Mouse (Mus musculus) heart, embryonic 11.5 days (tissue): ENCODE results near the gene Krt9. TPM values are rescaled to one million over a fixed set of nuclear protein-coding genes. Genes with fewer than 3 reads are reported as not detected.

Experiments used
- ATAC-seq: fragments of 200-750 bp; cut with Nextera tagmentation; replicated peaks from 2 replicates; pipeline ENCODE4 v1.8.0; 2017; ENCODE audit warnings: moderate library complexity; ENCODE audit not compliant: insufficient number of reproducible peaks, low FRiP score, low TSS enrichment
- H3K27ac ChIP-seq: fragments of 300-500 bp; sonication (generic); 2 replicates; pipeline ENCODE4 v1.5.1; 2014; ENCODE audit warnings: mild to moderate bottlenecking, low read depth, low read length
- H3K27me3 ChIP-seq: fragments of 300-500 bp; sonication (generic); 2 replicates; pipeline ENCODE4 v1.6.1; 2014; ENCODE audit warnings: mild to moderate bottlenecking, low read length, mixed read lengths; ENCODE audit not compliant: control insufficient read depth, insufficient read depth
- H3K36me3 ChIP-seq: fragments of 300-500 bp; sonication (generic); 2 replicates; pipeline ENCODE4 v1.6.1; 2014; ENCODE audit warnings: mild to moderate bottlenecking, low read length, moderate library complexity, mixed read lengths; ENCODE audit not compliant: control insufficient read depth, insufficient read depth
- H3K4me1 ChIP-seq: fragments of 300-500 bp; sonication (generic); 2 replicates; pipeline ENCODE4 v1.6.1; 2014; ENCODE audit warnings: low read length; ENCODE audit not compliant: control insufficient read depth, insufficient read depth
- H3K4me2 ChIP-seq: fragments of 300-500 bp; sonication (generic); 2 replicates; pipeline ENCODE4 v1.6.1; 2014; ENCODE audit warnings: mild to moderate bottlenecking, moderate library complexity
- H3K4me3 ChIP-seq: fragments of 300-500 bp; sonication (generic); 2 replicates; pipeline ENCODE4 v1.5.1; 2014; ENCODE audit warnings: low read depth, low read length
- H3K9ac ChIP-seq: fragments of 300-500 bp; sonication (generic); 2 replicates; pipeline ENCODE4 v1.6.1; 2014; ENCODE audit warnings: mild to moderate bottlenecking, low read depth, low read length, moderate library complexity
- H3K9me3 ChIP-seq: fragments of 300-500 bp; sonication (generic); replicated peaks from 2 replicates; pipeline ENCODE4 v1.6.1; 2016; ENCODE audit warnings: low read length; ENCODE audit not compliant: control insufficient read depth
- WGBS: fragments of 180-500 bp; shearing (Covaris S2); extraction: QIAGEN DNeasy Blood & Tissue Kit; methylation state at CpG from one replicate; pipeline ENCODE4 v1.1.7; 2014; ENCODE audit not compliant: insufficient replicate concordance; 5-methylcytosine and 5-hydroxymethylcytosine counted together
- polyA plus RNA-seq: library from polyadenylated mRNA; unstranded; fragments of >200 nt; fragmentation: Nextera tagmentation; extraction: Ambion mirVana; gene quantifications from 2 replicates; pipeline ENCODE4 v1.2.1, GENCODE M21; 2014

The Krt9 gene
- polyA plus RNA-seq, 1 experiment from 2014 or later = not detected

- no peaks in the 10 kb centered on the region for H3K27me3 ChIP-seq
- no peaks in the 10 kb centered on the region for H3K36me3 ChIP-seq
- H3K9me3 ChIP-seq = no peaks in the 10 kb centered on the region
- H3K9ac ChIP-seq = no peak overlapping the region
- 63% methylated on average over 4 of the region's 4 CpGs for WGBS
- H3K27ac ChIP-seq = no peak overlapping the region
- H3K4me1 ChIP-seq = no peaks in the 10 kb centered on the region
- H3K4me2 ChIP-seq = no peak overlapping the region
- H3K4me3 ChIP-seq = no peak overlapping the region
- no peak for ATAC-seq
Observed at GRCm38 (mm10) chr11:100198666-100199065, 5.6 kb upstream of the Krt9 start.

- WGBS = 85% methylated on average over 3 of the region's 3 CpGs
- ATAC-seq = no peak
Observed at GRCm38 (mm10) chr11:100191820-100192219, 1.2 kb downstream of the Krt9 start.

GRCm38 (mm10) chr11:100186736-100187135, 6.3 kb downstream of the Krt9 start:
- H3K4me2 ChIP-seq = no peak overlapping the region
- H3K36me3 ChIP-seq = no peaks in the 10 kb centered on the region
- ATAC-seq = no peak
- H3K27me3 ChIP-seq = no peaks in the 10 kb centered on the region
- WGBS = 76% methylated on average over 8 of the region's 8 CpGs
- no peak overlapping the region for H3K9ac ChIP-seq
- no peaks in the 10 kb centered on the region for H3K4me1 ChIP-seq
- H3K4me3 ChIP-seq = no peak overlapping the region
- H3K27ac ChIP-seq = no peak overlapping the region
- H3K9me3 ChIP-seq = no peaks in the 10 kb centered on the region

More at GRCm38 (mm10) chr11:100191820-100192219, 1.2 kb downstream of the Krt9 start:
- Histone ChIP-seq H3K4me2 (no peak overlapping the region), H3K9ac (no peak overlapping the region), H3K27me3 (no peaks in the 10 kb centered on the region), H3K27ac (no peak overlapping the region), H3K4me1 (no peaks in the 10 kb centered on the region), H3K9me3 (no peaks in the 10 kb centered on the region), H3K36me3 (no peaks in the 10 kb centered on the region), H3K4me3 (no peak overlapping the region)

- no peaks in the 10 kb centered on the region for H3K36me3 ChIP-seq
- WGBS = 59% methylated on average over 7 of the region's 7 CpGs
- no peaks in the 10 kb centered on the region for H3K4me1 ChIP-seq
- H3K27ac ChIP-seq = no peak overlapping the region
- H3K9me3 ChIP-seq = no peaks in the 10 kb centered on the region
- no peak overlapping the region for H3K4me2 ChIP-seq
- no peak overlapping the region for H3K4me3 ChIP-seq
- no peak overlapping the region for H3K9ac ChIP-seq
- H3K27me3 ChIP-seq = no peaks in the 10 kb centered on the region
- no peak for ATAC-seq
Observed at GRCm38 (mm10) chr11:100181725-100182124, 11.3 kb downstream of the Krt9 start.

DNA sequence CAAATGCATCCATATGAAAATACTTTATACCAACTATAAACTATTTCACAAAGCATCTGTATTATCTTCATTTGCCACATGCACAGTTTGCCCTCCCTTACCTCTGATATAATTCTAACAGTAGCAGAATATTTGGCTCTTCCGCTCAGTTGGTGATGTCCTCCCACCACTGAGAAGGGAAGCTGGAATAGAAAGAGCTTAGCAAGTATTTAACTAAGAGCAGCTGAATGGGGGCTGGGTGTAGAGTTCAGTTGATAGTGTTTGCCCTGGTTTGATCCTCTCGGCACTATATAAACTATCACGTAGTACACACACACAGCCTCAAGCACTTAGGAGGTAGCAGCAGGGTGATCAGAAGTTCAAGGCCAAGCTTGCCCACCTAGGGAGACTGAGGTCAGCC, 13.8 kb downstream of the Krt9 start:
- Histone ChIP-seq H3K27me3 (no peaks in the 10 kb centered on the region), H3K27ac (no peak overlapping the region), H3K4me1 (no peaks in the 10 kb centered on the region), H3K36me3 (no peaks in the 10 kb centered on the region), H3K4me2 (no peak overlapping the region), H3K4me3 (no peak overlapping the region), H3K9me3 (no peaks in the 10 kb centered on the region), H3K9ac (no peak overlapping the region)
- ATAC-seq = no peak
- WGBS = 69% methylated on average over 3 of the region's 3 CpGs

DNA sequence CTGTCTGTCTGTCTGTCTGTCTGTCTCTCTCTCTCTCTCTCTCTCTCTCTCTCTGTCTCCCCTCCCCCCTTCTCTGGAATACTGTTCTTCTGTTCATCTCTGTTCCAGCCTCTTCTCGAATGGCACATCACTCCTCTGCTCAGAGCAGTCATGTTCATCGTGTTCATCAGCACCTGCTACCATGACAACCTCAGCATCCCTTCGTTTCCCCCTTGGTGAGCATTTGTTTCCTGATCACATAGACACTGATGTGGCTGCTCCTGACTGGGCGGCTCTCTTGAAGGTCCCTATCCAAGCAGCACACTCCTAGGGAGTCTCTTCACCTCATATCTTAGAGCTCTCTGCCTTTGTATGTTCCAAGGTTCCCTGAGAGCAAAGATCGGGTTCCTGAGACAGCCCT, 14.7 kb downstream of the Krt9 start:
- Histone ChIP-seq H3K4me3 (no peak overlapping the region), H3K4me1 (no peaks in the 10 kb centered on the region), H3K27me3 (no peaks in the 10 kb centered on the region), H3K4me2 (no peak overlapping the region), H3K36me3 (no peaks in the 10 kb centered on the region), H3K9ac (no peak overlapping the region), H3K9me3 (no peaks in the 10 kb centered on the region), H3K27ac (no peak overlapping the region)
- no peak for ATAC-seq
- 66% methylated on average over 5 of the region's 5 CpGs for WGBS

DNA sequence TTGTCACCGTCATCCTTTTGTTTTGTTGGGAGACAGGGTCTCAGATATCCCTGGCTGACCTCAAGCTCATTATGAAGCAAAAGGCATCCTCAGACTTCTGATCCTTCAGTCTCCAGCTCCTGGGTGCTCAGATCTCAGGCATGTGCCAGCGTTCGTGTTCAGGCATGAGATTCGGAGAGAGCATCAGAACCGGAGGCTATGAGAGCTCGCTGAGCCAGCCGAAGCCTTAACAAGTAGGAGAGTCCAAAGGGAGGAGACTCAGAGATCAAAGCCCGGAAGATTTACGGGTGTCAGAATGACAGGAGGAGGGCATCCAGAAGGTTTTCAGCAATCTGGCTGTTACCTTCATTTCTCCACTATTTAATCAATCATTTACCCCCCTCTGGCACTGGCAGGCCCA, 16.3 kb downstream of the Krt9 start:
- H3K36me3 ChIP-seq = no peaks in the 10 kb centered on the region
- H3K4me2 ChIP-seq = no peak overlapping the region
- H3K27ac ChIP-seq = no peak overlapping the region
- WGBS = 68% methylated on average over 9 of the region's 9 CpGs
- H3K27me3 ChIP-seq = no peaks in the 10 kb centered on the region
- no peak for ATAC-seq
- no peak overlapping the region for H3K9ac ChIP-seq
- no peaks in the 10 kb centered on the region for H3K4me1 ChIP-seq
- H3K4me3 ChIP-seq = no peak overlapping the region
- no peaks in the 10 kb centered on the region for H3K9me3 ChIP-seq

GRCm38 (mm10) chr11:100168765-100169762, 24.0 kb downstream of the Krt9 start:
- no peak overlapping the region for H3K4me2 ChIP-seq
- H3K27ac ChIP-seq = no peak overlapping the region
- 0 out of 2 replicates have a peak, but pooled peaks have one; percentile 20 for ATAC-seq
- H3K4me3 ChIP-seq = no peak overlapping the region
- H3K9me3 ChIP-seq = no peaks in the 10 kb centered on the region
- H3K4me1 ChIP-seq = peaks cover 11% of the 10 kb centered on the region
- H3K36me3 ChIP-seq = no peaks in the 10 kb centered on the region
- 27% methylated on average over 14 of the region's 14 CpGs for WGBS
- H3K9ac ChIP-seq = no peak overlapping the region
- no peaks in the 10 kb centered on the region for H3K27me3 ChIP-seq
